Mouse (Mus musculus): ENCODE data around the gene Galnt17. TPM values are rescaled to one million over a fixed set of nuclear protein-coding genes. Genes with fewer than 3 reads are reported as not detected.

Gene Galnt17
- not detected in 2 replicates for polyA plus RNA-seq (2015; fragmentation: Nextera tagmentation; extraction: Ambion mirVana)

GRCm38 (mm10) chr5:131308397-131308796, at the start of gene Galnt17:
TSS of gene Galnt17 (minus strand) at chr5:131308497.
- DNase-seq (no peak), ATAC-seq (no peak)
- no peak within 1 kb of the TSS for H3K27ac ChIP-seq (ENCODE audit: low read depth)
- no peaks in the 10 kb centered on the region for H3K36me3 ChIP-seq (replicated peaks; ENCODE audit: insufficient read depth, low read length)
- H3K9me3 ChIP-seq (ENCODE audit: low read length), result no peaks in the 10 kb centered on the region
- 0 out of 2 replicates have a peak within 1 kb of the TSS, but pooled peaks have one; percentile 17 for H3K4me3 ChIP-seq (ENCODE audit: low read depth, low read length)
- no peak within 1 kb of the TSS for H3K9ac ChIP-seq (replicated peaks)
- peak within 1 kb of the TSS; percentile 49 for H3K4me2 ChIP-seq (ENCODE audit: low read depth, low read length)
- H3K27me3 ChIP-seq (ENCODE audit: insufficient read depth, low read length), result peaks cover 29% of the 10 kb centered on the region
- no peaks in the 10 kb centered on the region for H3K4me1 ChIP-seq (ENCODE audit: insufficient read depth)
- no peak for TF ChIP-seq CTCF (IDR thresholded peaks at IDR 0.05; ENCODE audit: low read depth)
- 43% methylated on average over 3 of the region's 3 CpGs for WGBS (ENCODE audit: insufficient replicate concordance)

- Histone ChIP-seq H3K27me3 (ENCODE audit: insufficient read depth, low read length) (no peaks in the 10 kb centered on the region), H3K27ac (ENCODE audit: low read depth) (no peak overlapping the region), H3K36me3 (replicated peaks; ENCODE audit: insufficient read depth, low read length) (no peaks in the 10 kb centered on the region), H3K9me3 (ENCODE audit: low read length) (no peaks in the 10 kb centered on the region), H3K4me2 (ENCODE audit: low read depth, low read length) (no peak overlapping the region), H3K9ac (replicated peaks) (no peak overlapping the region), H3K4me1 (ENCODE audit: insufficient read depth) (no peaks in the 10 kb centered on the region), H3K4me3 (ENCODE audit: low read depth, low read length) (no peak overlapping the region)
- TF ChIP-seq EP300 (IDR thresholded peaks at IDR 0.05; ENCODE audit: low read depth), result no peak
- no peak for TF ChIP-seq CTCF (IDR thresholded peaks at IDR 0.05; ENCODE audit: low read depth)
- DNase-seq (no peak), ATAC-seq (no peak)
- 79% methylated on average over 8 of the region's 8 CpGs for WGBS (ENCODE audit: insufficient replicate concordance)
These were observed 26.2 kb upstream of the Galnt17 start for GRCm38 (mm10) chr5:131334536-131334935.

GRCm38 (mm10) chr5:131321286-131321685, 13.0 kb upstream of the Galnt17 start:
- WGBS (ENCODE audit: insufficient replicate concordance), result 63% methylated on average over 3 of the region's 3 CpGs
- no peak overlapping the region for H3K4me2 ChIP-seq (ENCODE audit: low read depth, low read length)
- no peak for ATAC-seq
- no peak overlapping the region for H3K27ac ChIP-seq (ENCODE audit: low read depth)
- H3K4me3 ChIP-seq (ENCODE audit: low read depth, low read length), result no peak overlapping the region
- no peak for TF ChIP-seq CTCF (IDR thresholded peaks at IDR 0.05; ENCODE audit: low read depth)
- no peak for TF ChIP-seq EP300 (IDR thresholded peaks at IDR 0.05; ENCODE audit: low read depth)
- no peaks in the 10 kb centered on the region for H3K27me3 ChIP-seq (ENCODE audit: insufficient read depth, low read length)
- no peaks in the 10 kb centered on the region for H3K9me3 ChIP-seq (ENCODE audit: low read length)
- H3K36me3 ChIP-seq (replicated peaks; ENCODE audit: insufficient read depth, low read length), result no peaks in the 10 kb centered on the region
- DNase-seq, result no peak
- no peaks in the 10 kb centered on the region for H3K4me1 ChIP-seq (ENCODE audit: insufficient read depth)
- no peak overlapping the region for H3K9ac ChIP-seq (replicated peaks)

- Histone ChIP-seq H3K4me1 (ENCODE audit: insufficient read depth) (no peaks in the 10 kb centered on the region), H3K4me2 (ENCODE audit: low read depth, low read length) (no peak overlapping the region), H3K9me3 (ENCODE audit: low read length) (no peaks in the 10 kb centered on the region), H3K9ac (replicated peaks) (no peak overlapping the region), H3K4me3 (ENCODE audit: low read depth, low read length) (no peak overlapping the region), H3K36me3 (replicated peaks; ENCODE audit: insufficient read depth, low read length) (no peaks in the 10 kb centered on the region), H3K27me3 (ENCODE audit: insufficient read depth, low read length) (no peaks in the 10 kb centered on the region), H3K27ac (ENCODE audit: low read depth) (no peak overlapping the region)
- DNase-seq (no peak), ATAC-seq (no peak)
- TF ChIP-seq EP300 (IDR thresholded peaks at IDR 0.05; ENCODE audit: low read depth) (no peak), CTCF (IDR thresholded peaks at IDR 0.05; ENCODE audit: low read depth) (no peak)
- WGBS (ENCODE audit: insufficient replicate concordance), result 47% methylated on average over 3 of the region's 3 CpGs
These were observed 11.3 kb upstream of the Galnt17 start for GRCm38 (mm10) chr5:131319605-131320004.

- no peak overlapping the region for H3K4me2 ChIP-seq (ENCODE audit: low read depth, low read length)
- H3K9ac ChIP-seq (replicated peaks), result no peak overlapping the region
- DNase-seq (no peak), ATAC-seq (no peak)
- no peak for TF ChIP-seq CTCF (IDR thresholded peaks at IDR 0.05; ENCODE audit: low read depth)
- no peak for TF ChIP-seq EP300 (IDR thresholded peaks at IDR 0.05; ENCODE audit: low read depth)
- 48% methylated on average over 2 of the region's 2 CpGs for WGBS (ENCODE audit: insufficient replicate concordance)
- no peak overlapping the region for H3K27ac ChIP-seq (ENCODE audit: low read depth)
- no peak overlapping the region for H3K4me3 ChIP-seq (ENCODE audit: low read depth, low read length)
- no peaks in the 10 kb centered on the region for H3K9me3 ChIP-seq (ENCODE audit: low read length)
- H3K36me3 ChIP-seq (replicated peaks; ENCODE audit: insufficient read depth, low read length), result no peaks in the 10 kb centered on the region
- H3K27me3 ChIP-seq (ENCODE audit: insufficient read depth, low read length), result no peaks in the 10 kb centered on the region
- H3K4me1 ChIP-seq (ENCODE audit: insufficient read depth), result no peaks in the 10 kb centered on the region
These were observed 10.8 kb upstream of the Galnt17 start for GRCm38 (mm10) chr5:131319141-131319540.

GRCm38 (mm10) chr5:131315016-131315415, 6.7 kb upstream of the Galnt17 start:
- ATAC-seq (no peak), DNase-seq (no peak)
- no peaks in the 10 kb centered on the region for H3K4me1 ChIP-seq (ENCODE audit: insufficient read depth)
- no peaks in the 10 kb centered on the region for H3K9me3 ChIP-seq (ENCODE audit: low read length)
- H3K36me3 ChIP-seq (replicated peaks; ENCODE audit: insufficient read depth, low read length), result no peaks in the 10 kb centered on the region
- no peak overlapping the region for H3K9ac ChIP-seq (replicated peaks)
- H3K4me3 ChIP-seq (ENCODE audit: low read depth, low read length), result no peak overlapping the region
- WGBS (ENCODE audit: insufficient replicate concordance), result 68% methylated on average over 4 of the region's 4 CpGs
- no peaks in the 10 kb centered on the region for H3K27me3 ChIP-seq (ENCODE audit: insufficient read depth, low read length)
- no peak overlapping the region for H3K4me2 ChIP-seq (ENCODE audit: low read depth, low read length)
- TF ChIP-seq CTCF (IDR thresholded peaks at IDR 0.05; ENCODE audit: low read depth), result no peak
- no peak for TF ChIP-seq EP300 (IDR thresholded peaks at IDR 0.05; ENCODE audit: low read depth)
- no peak overlapping the region for H3K27ac ChIP-seq (ENCODE audit: low read depth)

- WGBS (ENCODE audit: insufficient replicate concordance), result 1% methylated on average over 31 of the region's 36 CpGs
- peak; percentile 22 for DNase-seq
- Histone ChIP-seq H3K27me3 (ENCODE audit: insufficient read depth, low read length) (peaks cover 29% of the 10 kb centered on the region), H3K4me2 (ENCODE audit: low read depth, low read length) (peak overlapping the region; percentile 49), H3K4me1 (ENCODE audit: insufficient read depth) (no peaks in the 10 kb centered on the region), H3K27ac (ENCODE audit: low read depth) (no peak overlapping the region), H3K4me3 (ENCODE audit: low read depth, low read length) (0 out of 2 replicates have a peak overlapping the region, but pooled peaks have one; percentile 17), H3K36me3 (replicated peaks; ENCODE audit: insufficient read depth, low read length) (no peaks in the 10 kb centered on the region), H3K9ac (replicated peaks) (no peak overlapping the region), H3K9me3 (ENCODE audit: low read length) (no peaks in the 10 kb centered on the region)
- no peak for TF ChIP-seq EP300 (IDR thresholded peaks at IDR 0.05; ENCODE audit: low read depth)
- no peak for TF ChIP-seq CTCF (IDR thresholded peaks at IDR 0.05; ENCODE audit: low read depth)
- ATAC-seq, result no peak
These were observed 593 bp downstream of the Galnt17 start for GRCm38 (mm10) chr5:131307656-131308151.

Data from liver, postnatal 0 days (tissue).